Mouse (Mus musculus) adrenal gland, postnatal 10 days (tissue): ENCODE results near the gene Myo10. TPM values are rescaled to one million over a fixed set of nuclear protein-coding genes. Genes with fewer than 3 reads are reported as not detected.

ENCODE experiments used
- DNase-seq: peaks from one replicate; pipeline ENCODE4 v3.0.0; 2021; ENCODE audit warnings: mixed read lengths
- total RNA-seq, 2 experiments: library from RNA; stranded (reverse); gene quantifications; 2 replicates each; pipeline ENCODE4 v1.2.3; 2021

Myo10 gene
- total RNA-seq, 2 experiments from 2014 or later, result 80.4 to 82.5 TPM

DNA sequence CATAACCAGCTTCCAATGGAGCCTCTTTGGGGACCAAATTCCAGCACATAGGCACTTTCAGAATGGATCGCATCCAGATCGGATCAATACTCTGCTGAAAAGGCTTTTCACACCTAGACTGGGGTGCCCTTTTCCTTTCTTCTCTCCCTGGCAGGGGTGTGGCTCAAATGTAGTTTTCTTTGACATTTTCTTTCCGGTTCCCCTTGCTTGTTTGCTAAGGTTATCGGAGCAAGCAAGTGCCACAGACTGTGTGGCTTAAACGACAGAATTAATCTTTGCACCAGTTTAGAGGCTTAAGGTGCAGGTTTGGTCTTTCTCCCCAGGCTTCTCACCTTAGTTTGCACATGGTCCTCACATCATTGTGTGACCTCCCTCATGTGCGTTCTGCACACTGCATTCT is 11.1 kb upstream of the Myo10 start:
- DNase-seq, result no peak

DNA sequence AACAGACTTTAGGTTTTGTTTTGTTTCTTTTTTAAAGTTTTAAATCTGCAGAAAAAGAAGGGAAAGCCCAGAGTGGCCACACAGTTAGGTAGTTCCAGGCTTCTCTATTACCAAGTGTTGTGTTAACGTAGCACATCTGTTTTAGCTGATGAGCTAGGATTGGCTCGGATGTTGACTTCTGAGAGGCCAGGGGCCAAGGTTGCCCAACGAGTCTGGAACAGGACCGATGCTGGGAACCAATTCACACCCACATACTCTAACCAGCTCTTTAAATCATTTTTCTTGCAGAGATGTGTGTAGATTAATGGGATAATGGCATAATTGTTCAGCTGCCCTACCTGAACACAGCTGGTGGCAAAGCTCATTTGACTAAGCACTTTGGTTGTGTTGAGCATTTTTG is 1.8 kb upstream of the Myo10 start:
- DNase-seq, result no peak

DNA sequence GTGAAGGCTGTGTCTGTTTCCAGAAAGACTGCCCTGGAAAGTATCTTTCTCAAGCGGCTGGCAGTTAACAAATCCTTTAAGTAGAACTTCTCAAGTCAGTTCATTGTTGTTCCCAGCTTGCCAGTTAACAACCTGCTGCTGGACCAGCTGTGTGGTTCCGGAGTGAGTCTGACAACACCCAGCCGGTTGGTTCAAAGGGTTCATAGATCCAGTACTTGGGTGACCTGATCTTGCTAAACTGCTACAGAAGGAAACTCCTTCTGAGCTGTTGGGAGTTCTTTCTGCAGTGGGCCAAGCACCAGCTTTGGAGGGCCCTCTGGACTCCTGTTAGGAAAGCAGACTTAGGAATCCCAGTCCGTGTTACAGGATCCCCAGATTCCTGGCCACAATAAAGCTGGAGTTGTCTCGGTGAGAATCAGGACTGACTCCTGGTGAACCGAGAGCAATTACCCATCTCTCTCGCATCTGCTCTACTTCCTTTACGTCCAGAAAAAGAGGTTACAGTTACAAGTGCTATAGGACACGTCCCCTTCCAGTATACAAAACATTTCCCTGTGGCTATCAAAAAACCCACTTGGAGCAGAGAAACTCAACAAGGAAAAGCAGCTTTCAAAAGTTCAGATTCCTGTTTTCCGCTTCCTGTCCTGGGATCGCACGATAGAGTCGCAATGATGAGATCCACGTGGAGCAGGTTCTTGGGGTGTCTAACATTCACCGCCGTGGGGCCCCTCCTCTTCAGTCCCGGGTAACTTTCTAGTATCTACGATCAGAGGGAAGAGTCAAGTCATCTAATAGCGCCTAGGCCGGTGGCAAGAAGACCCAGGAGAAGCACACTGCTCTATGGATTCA is 750 bp upstream of the Myo10 start:
- DNase-seq, result no peak

DNA sequence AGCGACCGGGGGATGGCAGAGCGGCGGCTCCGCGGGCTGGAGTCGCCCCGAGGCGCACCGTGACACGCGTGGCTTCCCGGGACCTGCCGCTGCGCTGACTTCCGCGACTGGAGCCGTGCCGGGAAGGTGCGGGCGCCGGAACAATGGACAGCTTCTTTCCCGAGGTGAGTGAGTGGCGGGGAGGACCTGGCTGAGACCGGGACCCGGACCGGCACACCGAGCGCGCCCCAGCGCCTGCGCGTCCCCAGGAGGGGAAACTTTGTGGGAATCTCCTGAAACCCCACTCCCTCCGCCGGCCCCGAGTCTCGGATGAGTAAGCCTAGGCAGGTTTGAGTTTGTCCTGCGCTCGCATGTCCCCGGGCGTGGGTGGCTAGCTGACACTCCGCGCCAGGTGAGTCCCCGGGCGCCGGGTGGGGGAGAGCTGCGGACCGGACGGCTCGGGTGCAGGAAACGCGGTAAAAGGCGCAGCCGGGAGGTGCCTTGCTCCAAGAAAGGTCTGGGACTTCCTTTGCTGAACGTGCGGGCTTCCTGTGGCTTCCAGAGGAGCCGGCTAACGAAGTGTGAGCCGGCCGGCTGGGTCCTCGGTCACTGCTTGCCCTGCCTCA is 644 bp downstream of the Myo10 start:
- DNase-seq, result peak; percentile 70

- DNase-seq, result no peak
These were observed 1.3 kb downstream of the Myo10 start for GRCm38 (mm10) chr15:25623556-25624180.

GRCm38 (mm10) chr15:25624263-25624662 is 1.9 kb downstream of the Myo10 start:
- DNase-seq, result peak; percentile 75

DNA sequence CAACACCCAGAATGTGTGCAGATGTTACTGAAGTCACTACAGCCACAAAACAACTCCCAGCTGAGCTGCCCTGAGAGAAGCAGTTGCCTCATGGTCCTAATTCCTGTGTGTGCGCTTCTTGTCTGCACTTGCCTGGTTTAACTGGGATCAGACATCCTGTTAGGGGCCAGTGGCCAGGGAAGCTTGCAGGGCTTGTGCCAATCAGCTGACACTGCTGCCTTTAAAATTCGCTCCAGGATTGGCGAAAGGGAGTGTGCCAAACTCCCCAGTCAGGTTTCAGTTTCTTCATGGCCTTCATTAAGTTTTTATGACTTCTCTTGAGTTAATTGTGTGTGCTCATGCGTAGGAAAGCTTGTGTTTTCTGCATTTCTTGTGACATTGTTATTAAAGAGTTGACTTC is 3.1 kb downstream of the Myo10 start:
- DNase-seq, result peak; percentile 50

GRCm38 (mm10) chr15:25627012-25627411 is 4.7 kb downstream of the Myo10 start:
- DNase-seq, result no peak

DNA sequence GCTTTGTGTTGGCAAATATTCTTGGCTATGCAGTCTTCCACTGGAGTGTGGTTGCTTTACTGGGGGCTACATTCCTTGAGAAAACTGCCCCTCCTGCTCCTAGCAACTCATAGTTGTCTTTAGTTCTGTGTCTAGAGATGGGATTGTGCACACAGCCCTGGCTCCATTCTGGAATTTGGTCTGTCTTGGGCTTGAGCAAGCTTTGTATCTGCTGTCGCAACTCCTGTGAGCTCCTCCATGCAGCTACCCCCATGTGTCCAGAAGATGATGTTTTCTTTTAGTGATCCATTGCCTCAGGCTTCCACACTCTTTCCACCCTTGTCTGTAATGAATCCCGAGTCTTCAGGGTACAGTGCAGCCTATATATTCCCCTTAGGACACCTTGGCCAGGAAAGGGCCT is 5.9 kb downstream of the Myo10 start:
- DNase-seq, result no peak

DNA sequence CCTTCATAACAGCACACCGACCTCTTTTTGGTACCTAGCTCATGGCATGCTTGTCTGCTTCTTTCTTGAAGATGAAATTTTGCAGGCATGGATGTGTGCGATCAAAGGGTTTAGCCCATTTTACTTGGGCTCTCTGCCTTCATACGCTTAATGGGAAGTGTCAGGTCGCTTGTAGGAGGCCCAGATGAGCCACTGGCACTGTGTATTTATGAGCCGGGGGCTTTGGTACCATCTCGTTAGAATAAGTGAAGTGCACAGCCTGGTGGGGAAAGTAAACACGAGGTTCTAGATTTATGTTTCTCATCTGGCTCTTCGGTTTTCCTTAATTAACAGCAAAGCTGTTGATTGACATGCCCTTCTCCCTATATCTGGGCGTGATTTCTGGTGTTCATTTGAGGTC is 8.4 kb downstream of the Myo10 start:
- DNase-seq, result no peak

DNA sequence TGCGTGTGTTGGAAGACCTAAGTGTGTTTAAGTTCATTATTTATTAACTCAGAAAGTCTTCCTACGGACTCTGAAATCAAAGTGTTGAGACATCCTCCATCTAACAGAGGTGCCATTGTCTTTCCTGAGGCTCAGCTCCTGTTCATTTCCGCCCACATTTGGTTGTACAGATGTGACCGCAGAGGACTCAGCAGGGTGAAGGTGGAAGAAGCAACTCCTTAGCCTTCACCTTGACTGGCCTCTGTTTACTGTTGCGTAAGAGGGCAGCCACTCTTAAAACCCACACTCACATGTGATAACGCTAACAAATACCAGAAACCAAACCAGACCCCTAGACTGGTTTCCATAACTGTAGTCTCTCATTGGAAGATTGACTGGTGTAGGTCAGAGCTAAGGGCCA is 9.0 kb downstream of the Myo10 start:
- DNase-seq, result no peak

DNA sequence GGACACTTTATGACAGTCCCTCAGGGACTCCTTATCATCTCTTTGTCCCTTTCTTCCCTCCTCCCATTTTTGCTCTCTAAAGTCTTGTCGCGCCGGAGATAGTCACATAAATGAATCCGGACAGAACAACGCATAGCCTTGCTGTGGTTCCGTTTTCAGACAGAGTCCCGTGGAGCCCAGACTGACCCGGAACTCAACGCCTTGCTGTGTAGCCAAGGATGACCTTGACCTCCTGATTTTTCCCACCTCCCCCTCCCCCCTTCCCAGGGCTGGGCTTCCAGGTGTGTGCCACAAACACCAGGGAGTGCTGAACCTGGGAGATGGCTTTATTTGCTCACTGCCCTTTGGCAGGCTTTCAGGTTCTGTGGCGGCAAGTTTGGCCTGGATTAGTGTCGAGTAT is 10.6 kb downstream of the Myo10 start:
- peak; percentile 58 for DNase-seq

DNA sequence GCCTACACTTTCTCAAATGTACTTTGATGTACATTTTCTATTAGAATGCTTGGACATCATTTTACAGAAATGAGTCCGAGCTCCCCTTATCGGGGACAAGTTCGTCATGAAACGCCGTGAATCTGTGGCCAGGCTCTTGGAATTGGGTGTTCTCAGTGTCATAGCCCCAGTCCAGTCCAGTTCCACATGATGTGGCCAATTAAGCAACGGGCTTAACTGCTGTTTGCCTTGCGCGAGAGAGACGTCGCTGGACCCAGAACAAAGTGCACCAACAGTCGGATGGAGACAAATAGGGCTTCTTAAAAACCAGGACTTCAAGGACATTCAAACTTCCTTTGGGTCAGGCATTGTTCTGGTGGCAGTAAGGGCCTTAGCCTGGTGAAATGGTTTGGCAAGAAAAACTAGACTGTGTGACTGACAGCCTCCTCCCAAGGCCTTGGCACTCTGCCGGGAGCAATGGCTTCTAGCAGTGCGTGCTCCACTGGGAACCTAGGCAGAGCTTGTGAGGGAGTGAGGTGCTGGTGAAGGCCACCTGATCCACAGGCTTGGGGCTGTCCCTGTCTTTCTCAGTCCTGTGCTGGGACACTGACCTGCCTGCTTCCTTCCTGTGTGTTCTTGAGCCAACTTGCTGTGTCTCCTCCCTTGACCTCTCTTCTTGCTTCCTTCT is 11.5 kb downstream of the Myo10 start:
- peak; percentile 92 for DNase-seq

GRCm38 (mm10) chr15:25637727-25638126 is 15.4 kb downstream of the Myo10 start:
- peak; percentile 70 for DNase-seq

GRCm38 (mm10) chr15:25639217-25639616 is 16.9 kb downstream of the Myo10 start:
- no peak for DNase-seq

GRCm38 (mm10) chr15:25640840-25641752 is 18.8 kb downstream of the Myo10 start:
- peak; percentile 63 for DNase-seq

DNA sequence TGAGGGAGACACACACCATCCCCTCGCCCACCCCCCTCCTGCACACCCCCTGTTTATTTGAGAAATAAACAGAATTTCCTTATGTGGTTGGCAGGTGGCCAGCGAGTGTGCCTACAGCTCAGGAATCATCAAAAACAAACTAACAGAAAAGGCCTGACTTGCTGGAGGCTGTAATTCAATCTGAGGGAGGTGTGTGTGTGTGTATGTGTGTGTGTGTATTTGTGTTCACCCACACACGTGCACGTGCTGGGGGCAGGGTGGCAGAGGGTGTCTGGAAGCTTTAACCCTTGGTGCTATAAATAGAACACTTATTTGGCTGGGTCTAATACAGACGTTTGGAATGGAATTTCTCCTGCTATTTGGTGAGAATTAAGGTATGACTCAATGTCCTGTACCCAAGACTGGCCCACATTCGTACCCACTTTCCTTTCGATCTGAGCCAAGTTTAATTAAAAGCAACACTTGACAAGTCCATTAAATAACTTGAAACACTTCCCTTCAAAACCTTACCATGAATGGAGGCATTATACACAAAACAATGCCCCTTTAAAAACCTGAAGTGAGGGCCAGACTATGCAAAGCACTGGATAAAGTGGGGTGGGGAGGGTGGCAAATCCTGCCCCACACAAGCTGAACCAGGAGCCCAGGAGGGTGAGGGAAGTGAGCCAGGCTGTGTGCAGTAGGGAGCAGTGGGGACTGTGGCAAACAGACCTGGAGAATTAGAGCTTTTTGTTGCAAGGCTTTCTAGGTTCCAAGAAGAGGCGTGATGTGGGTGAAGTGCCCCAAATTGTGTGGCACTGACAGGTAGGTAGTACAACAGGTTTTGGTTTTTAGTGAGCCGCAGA is 20.1 kb downstream of the Myo10 start:
- no peak for DNase-seq

DNA sequence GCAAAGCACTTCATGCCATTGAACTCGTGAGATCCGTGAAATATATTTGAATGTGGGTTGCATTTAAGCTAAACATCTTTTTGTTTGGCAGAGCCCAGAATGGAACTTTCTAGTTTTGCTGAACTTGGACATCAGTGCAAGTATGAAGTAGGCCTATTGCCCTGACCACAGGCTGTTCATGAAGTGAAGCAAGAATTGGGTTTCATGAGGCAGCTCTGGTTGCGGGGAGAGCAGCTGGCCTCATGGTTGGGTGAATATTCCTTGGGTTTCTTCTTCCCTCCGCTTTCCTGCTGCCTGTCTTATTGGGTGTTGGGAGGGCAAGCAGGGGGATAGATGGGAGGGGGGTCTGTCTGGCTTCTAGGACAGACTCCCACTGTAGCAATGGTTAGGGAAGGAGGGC is 23.5 kb downstream of the Myo10 start:
- no peak for DNase-seq

GRCm38 (mm10) chr15:25648287-25648686 is 26.0 kb downstream of the Myo10 start:
- DNase-seq, result no peak

DNA sequence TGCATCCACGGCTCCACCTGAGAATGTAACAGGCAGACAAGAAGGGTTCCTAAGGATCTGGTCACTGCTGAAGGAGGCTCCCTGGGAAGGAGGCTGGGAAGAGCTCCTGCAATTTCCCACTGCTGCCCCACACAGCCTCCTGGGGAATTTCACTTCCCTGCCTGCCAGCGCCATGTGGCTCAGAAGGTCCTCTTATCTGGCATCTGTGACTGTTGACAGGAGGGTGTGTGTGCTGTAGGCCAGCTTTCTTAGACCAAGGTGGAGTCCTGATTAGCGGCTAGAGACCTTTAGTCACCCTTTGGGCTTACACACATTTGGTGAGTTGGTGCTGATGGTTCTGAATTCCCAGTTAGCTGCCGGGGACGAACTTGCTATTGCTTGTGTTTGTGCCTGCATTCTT is 28.0 kb downstream of the Myo10 start:
- DNase-seq, result peak; percentile 52

- no peak for DNase-seq
These were observed 29.5 kb downstream of the Myo10 start for GRCm38 (mm10) chr15:25651820-25652219.
